Mouse (Mus musculus) erythroblast, embryonic 14.5 days (primary cell): ENCODE measurements around the gene Pgls.

ENCODE experiments used
- GATA1 ChIP-seq: IDR thresholded peaks from 2 replicates; pipeline ENCODE4 v1.6.1; 2012; ENCODE audit warnings: low read length, inconsistent platforms, mixed read lengths
- TAL1 ChIP-seq: IDR thresholded peaks from 3 replicates; pipeline ENCODE4 v1.6.1; 2012; ENCODE audit warnings: low read length, inconsistent platforms, mixed read lengths

DNA sequence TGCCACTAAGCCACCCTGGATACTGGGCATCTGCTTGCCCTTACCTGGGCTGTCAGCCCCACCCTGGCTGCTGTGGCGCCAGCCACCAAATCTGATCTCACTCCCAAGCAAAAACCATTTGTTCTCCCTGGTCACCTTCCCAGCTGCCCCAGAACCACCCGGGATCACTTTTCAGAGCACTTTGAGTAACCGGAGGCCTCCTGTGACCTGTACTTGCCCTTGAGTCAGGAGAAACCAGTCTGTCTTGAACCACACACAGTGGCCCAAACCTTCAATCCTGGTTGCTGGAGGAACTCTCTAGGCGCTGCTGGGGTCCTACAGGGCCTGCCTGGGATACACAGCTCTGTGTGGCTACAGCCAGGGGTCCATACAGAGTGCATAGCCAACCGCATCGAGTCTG, 39.2 kb upstream of the Pgls start:
- TF ChIP-seq GATA1 (no peak), TAL1 (no peak)
